Mouse (Mus musculus) liver, embryonic 13.5 days (tissue): Measurements from ENCODE around the gene Tra2b. TPM values are rescaled to one million over a fixed set of nuclear protein-coding genes. Genes with fewer than 3 reads are reported as not detected.

ENCODE experiments used
- ATAC-seq: fragments of 200-750 bp; cut with Nextera tagmentation; 2 replicates; pipeline ENCODE4 v1.8.0; 2017; ENCODE audit warnings: low read depth, mild to moderate bottlenecking, moderate number of reproducible peaks, moderate library complexity
- DNase-seq: peaks from one replicate; pipeline ENCODE4 v3.0.0; 2022
- H3K27ac ChIP-seq: fragments of 300-500 bp; sonication (generic); 2 replicates; pipeline ENCODE4 v1.5.1; 2015; ENCODE audit warnings: moderate library complexity, mild to moderate bottlenecking, inconsistent platforms
- H3K27me3 ChIP-seq: fragments of 300-500 bp; sonication (generic); 2 replicates; pipeline ENCODE4 v1.6.1; 2015; ENCODE audit warnings: mild to moderate bottlenecking, inconsistent platforms
- H3K36me3 ChIP-seq: fragments of 300-500 bp; sonication (generic); 2 replicates; pipeline ENCODE4 v1.6.1; 2015; ENCODE audit warnings: mild to moderate bottlenecking, inconsistent platforms
- H3K4me1 ChIP-seq: fragments of 300-500 bp; sonication (generic); replicated peaks from 2 replicates; pipeline ENCODE4 v1.6.1; 2015; ENCODE audit warnings: inconsistent platforms
- H3K4me2 ChIP-seq: fragments of 300-500 bp; sonication (generic); 2 replicates; pipeline ENCODE4 v1.6.1; 2015; ENCODE audit warnings: inconsistent platforms, mild to moderate bottlenecking, moderate library complexity
- H3K4me3 ChIP-seq: fragments of 300-500 bp; sonication (generic); replicated peaks from 2 replicates; pipeline ENCODE4 v1.5.1; 2015; ENCODE audit warnings: mild to moderate bottlenecking, inconsistent platforms
- H3K9ac ChIP-seq: fragments of 300-500 bp; sonication (generic); 2 replicates; pipeline ENCODE4 v1.6.1; 2015; ENCODE audit warnings: mild to moderate bottlenecking, inconsistent platforms
- H3K9me3 ChIP-seq: fragments of 300-500 bp; sonication (generic); replicated peaks from 2 replicates; pipeline ENCODE4 v1.6.1; 2016; ENCODE audit warnings: inconsistent platforms
- WGBS: fragments of 180-500 bp; shearing (Covaris S2); methylation state at CpG from one replicate; pipeline ENCODE4 v1.1.7; 2015; ENCODE audit not compliant: insufficient replicate concordance; 5-methylcytosine and 5-hydroxymethylcytosine counted together
- polyA plus RNA-seq: library from polyadenylated mRNA; unstranded; fragments of >200 nt; fragmentation: Nextera tagmentation; extraction: Ambion mirVana; gene quantifications from 2 replicates; pipeline ENCODE4 v1.2.1, GENCODE M21; 2015

The Tra2b gene
- polyA plus RNA-seq, 1 experiment from 2014 or later, result 200 TPM

DNA sequence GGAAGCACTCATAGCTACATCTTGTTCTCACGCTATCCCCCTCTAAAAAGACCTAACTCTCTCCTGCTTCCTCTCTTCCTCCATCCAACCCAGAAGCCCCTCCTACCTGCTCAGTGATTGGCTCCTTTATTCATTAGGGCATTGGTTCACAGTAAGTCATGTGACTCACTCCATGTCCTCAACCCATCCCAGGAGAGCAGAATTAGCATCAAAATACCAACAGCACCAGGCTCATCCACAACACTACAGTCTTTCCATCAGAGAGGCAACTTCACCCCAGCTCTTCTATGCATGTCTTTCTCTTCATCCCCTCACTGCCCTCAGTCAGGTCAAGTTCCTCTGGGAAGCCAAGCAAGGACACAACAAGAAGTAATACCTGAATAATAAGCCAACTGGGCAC lies 65.3 kb downstream of the Tra2b start:
- no peak for ATAC-seq
- 81% methylated on average over 1 of the region's 1 CpGs for WGBS

More for the DNA sequence above, 65.3 kb downstream of the Tra2b start:
- H3K27me3 ChIP-seq, result no peaks in the 10 kb centered on the region
- no peak overlapping the region for H3K4me3 ChIP-seq
- no peak overlapping the region for H3K4me2 ChIP-seq
- H3K4me1 ChIP-seq, result peaks cover 3% of the 10 kb centered on the region; the same call in 1 of the 2 replicates
- H3K9me3 ChIP-seq, result no peaks in the 10 kb centered on the region
- DNase-seq, result no peak
- no peak overlapping the region for H3K27ac ChIP-seq
- no peaks in the 10 kb centered on the region for H3K36me3 ChIP-seq
- H3K9ac ChIP-seq, result no peak overlapping the region

Other genes with a start within 250 kb of the Tra2b start
- gene Igf2bp2, start 102.7 kb downstream of the Tra2b start, polyA plus RNA-seq, result 12.1 and 17.0 TPM in 2 replicates
- gene Etv5, start 173.7 kb upstream of the Tra2b start, polyA plus RNA-seq, result 3.7 and 5.4 TPM in 2 replicates